Mouse (Mus musculus): ENCODE data around the gene Pp2d1. TPM values are rescaled to one million over a fixed set of nuclear protein-coding genes. Genes with fewer than 3 reads are reported as not detected.

Gene Pp2d1
- polyA plus RNA-seq, 1 experiment from 2014 or later: 0.21 TPM

GRCm38 (mm10) chr17:53465569-53465968 is 73.7 kb downstream of the Pp2d1 start:
- Histone ChIP-seq H3K4me3 (ENCODE audit: low read depth, low read length) (no peak overlapping the region), H3K36me3 (replicated peaks; ENCODE audit: control insufficient read depth, insufficient read depth, low read depth, low read length) (no peaks in the 10 kb centered on the region), H3K4me1 (ENCODE audit: control insufficient read depth, insufficient read depth, low read length) (no peaks in the 10 kb centered on the region), H3K27ac (replicated peaks; ENCODE audit: low read depth, low read length) (no peak overlapping the region), H3K9ac (replicated peaks; ENCODE audit: low read length) (no peak overlapping the region), H3K27me3 (ENCODE audit: control insufficient read depth, insufficient read depth, low read length) (no peaks in the 10 kb centered on the region), H3K9me3 (replicated peaks; ENCODE audit: control insufficient read depth, low read length) (no peaks in the 10 kb centered on the region), H3K4me2 (ENCODE audit: low read depth, low read length) (no peak overlapping the region)
- ATAC-seq (replicated peaks; ENCODE audit: insufficient number of reproducible peaks, low FRiP score, low TSS enrichment, low read depth) (no peak), DNase-seq (ENCODE audit: low spot score) (no peak)
- 58% methylated on average over 4 of the region's 4 CpGs for WGBS

DNA sequence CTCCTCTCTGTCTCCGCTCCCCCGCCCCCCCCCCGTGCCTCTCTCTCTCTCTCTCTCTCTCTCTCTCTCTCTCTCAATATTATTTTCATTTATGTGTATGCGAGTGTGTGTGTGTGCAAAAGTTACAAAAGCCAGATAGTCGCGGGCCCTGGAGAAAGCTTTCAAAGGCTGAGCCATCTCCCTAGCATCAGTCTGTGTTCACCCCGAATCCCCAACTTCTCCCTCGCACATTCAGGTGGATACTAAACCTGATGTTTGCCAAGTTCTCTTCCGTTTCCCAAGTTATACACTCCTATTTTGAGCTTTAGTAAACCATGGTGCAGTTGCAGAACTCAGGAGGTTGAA is 75.8 kb downstream of the Pp2d1 start:
- DNase-seq (ENCODE audit: low spot score): peak; percentile 11
- Histone ChIP-seq H3K27ac (replicated peaks; ENCODE audit: low read depth, low read length) (no peak overlapping the region), H3K27me3 (ENCODE audit: control insufficient read depth, insufficient read depth, low read length) (no peaks in the 10 kb centered on the region), H3K4me1 (ENCODE audit: control insufficient read depth, insufficient read depth, low read length) (no peaks in the 10 kb centered on the region), H3K4me3 (ENCODE audit: low read depth, low read length) (peak overlapping the region; percentile 26), H3K4me2 (ENCODE audit: low read depth, low read length) (peak overlapping the region; percentile 46), H3K36me3 (replicated peaks; ENCODE audit: control insufficient read depth, insufficient read depth, low read depth, low read length) (no peaks in the 10 kb centered on the region), H3K9ac (replicated peaks; ENCODE audit: low read length) (peak overlapping the region; percentile 50), H3K9me3 (replicated peaks; ENCODE audit: control insufficient read depth, low read length) (no peaks in the 10 kb centered on the region)
- peak; percentile 36; the same call in 1 of the 2 replicates for ATAC-seq (replicated peaks; ENCODE audit: insufficient number of reproducible peaks, low FRiP score, low TSS enrichment, low read depth)
- 33% methylated on average over 7 of the region's 9 CpGs for WGBS

DNA sequence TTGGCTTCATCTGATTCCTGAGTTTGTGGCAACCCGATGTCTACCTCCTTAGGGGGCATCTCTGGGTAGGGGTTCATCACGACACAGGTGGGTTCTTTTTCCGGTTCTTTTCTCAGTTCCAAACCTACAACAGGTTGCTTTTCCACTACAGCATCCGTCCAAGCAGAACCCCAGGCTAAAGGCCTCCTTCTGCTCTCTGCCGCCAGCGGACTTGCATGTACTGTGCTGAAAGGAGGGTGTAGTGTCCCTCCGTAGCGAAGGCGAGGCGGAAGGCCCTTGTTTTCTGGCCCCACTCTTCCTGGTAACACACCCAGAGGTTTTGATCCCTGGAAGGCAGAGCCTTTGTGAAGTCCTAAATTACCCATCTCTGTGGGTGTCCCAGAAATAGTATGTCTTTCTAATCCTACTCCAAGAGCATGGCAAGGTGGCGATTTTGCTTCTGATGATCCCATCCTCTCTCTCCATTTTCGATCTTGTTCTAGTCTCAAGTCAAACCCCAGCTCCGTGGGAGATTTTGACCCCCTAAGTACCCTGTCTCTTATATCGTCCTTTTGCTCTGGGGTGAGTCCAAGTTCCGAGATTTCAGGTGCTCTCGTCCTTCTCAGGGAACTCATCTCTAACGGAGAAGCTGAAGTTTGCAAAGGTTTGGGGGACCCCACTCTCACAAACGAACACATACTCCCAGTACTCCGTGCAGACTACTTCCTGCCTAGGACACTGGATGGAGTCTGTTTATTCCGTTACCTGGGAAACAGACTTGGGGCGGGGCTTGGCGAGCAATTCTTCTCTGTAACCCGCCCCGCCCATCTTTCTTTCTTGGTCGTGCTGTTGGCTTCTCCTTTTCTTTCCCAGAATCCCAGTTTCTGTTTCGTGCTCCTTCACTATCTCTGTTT is 76.4 kb downstream of the Pp2d1 start, which contains the start of gene Efhb:
Gene Efhb (minus strand): TSS at position 719 of the 893 bp plus-strand sequence.
- Histone ChIP-seq H3K27ac (replicated peaks; ENCODE audit: low read depth, low read length) (no peak within 1 kb of the TSS), H3K9ac (replicated peaks; ENCODE audit: low read length) (peak within 1 kb of the TSS; percentile 50), H3K9me3 (replicated peaks; ENCODE audit: control insufficient read depth, low read length) (no peaks in the 10 kb centered on the region), H3K4me3 (ENCODE audit: low read depth, low read length) (peak within 1 kb of the TSS; percentile 26), H3K4me2 (ENCODE audit: low read depth, low read length) (peak within 1 kb of the TSS; percentile 46), H3K36me3 (replicated peaks; ENCODE audit: control insufficient read depth, insufficient read depth, low read depth, low read length) (no peaks in the 10 kb centered on the region), H3K27me3 (ENCODE audit: control insufficient read depth, insufficient read depth, low read length) (no peaks in the 10 kb centered on the region), H3K4me1 (ENCODE audit: control insufficient read depth, insufficient read depth, low read length) (no peaks in the 10 kb centered on the region)
- ATAC-seq (replicated peaks; ENCODE audit: insufficient number of reproducible peaks, low FRiP score, low TSS enrichment, low read depth) (peak; percentile 96), DNase-seq (ENCODE audit: low spot score) (peak; percentile 95)
- WGBS: 19% methylated on average over 26 of the region's 26 CpGs

Other genes with a start within 250 kb of the Pp2d1 start
- gene Efhb, start 76.1 kb downstream of the Pp2d1 start, polyA plus RNA-seq (2014; fragmentation: Nextera tagmentation; extraction: Ambion mirVana): 0.38 and 0.57 TPM in 2 replicates
- gene Rab5a, start 60.2 kb downstream of the Pp2d1 start, polyA plus RNA-seq (2014; fragmentation: Nextera tagmentation; extraction: Ambion mirVana): 85.0 and 95.6 TPM in 2 replicates
- gene Kat2b, start 27.4 kb upstream of the Pp2d1 start, polyA plus RNA-seq (2014; fragmentation: Nextera tagmentation; extraction: Ambion mirVana): 2.5 and 3.9 TPM in 2 replicates
- gene Sgo1, start 149.9 kb upstream of the Pp2d1 start, polyA plus RNA-seq (2014; fragmentation: Nextera tagmentation; extraction: Ambion mirVana): 45.3 and 54.9 TPM in 2 replicates

All from embryonic facial prominence, embryonic 11.5 days (tissue).